Mouse (Mus musculus) forebrain, embryonic 15.5 days (tissue): Measurements from ENCODE around the gene Ptprm. TPM values are rescaled to one million over a fixed set of nuclear protein-coding genes. Genes with fewer than 3 reads are reported as not detected.

ENCODE experiments used
- ATAC-seq: fragments of 200-750 bp; cut with Nextera tagmentation; replicated peaks from 2 replicates; pipeline ENCODE4 v1.8.0; 2017; ENCODE audit warnings: mild to moderate bottlenecking, moderate TSS enrichment, moderate library complexity
- H3K27ac ChIP-seq: fragments of 300-500 bp; sonication (generic); replicated peaks from 2 replicates; pipeline ENCODE4 v1.5.1; 2015; ENCODE audit warnings: mild to moderate bottlenecking, inconsistent platforms
- H3K27me3 ChIP-seq: fragments of 300-500 bp; sonication (generic); 2 replicates; pipeline ENCODE4 v1.6.1; 2015; ENCODE audit warnings: inconsistent platforms
- H3K36me3 ChIP-seq: fragments of 300-500 bp; sonication (generic); 2 replicates; pipeline ENCODE4 v1.6.1; 2015; ENCODE audit warnings: mild to moderate bottlenecking, inconsistent platforms
- H3K4me1 ChIP-seq: fragments of 300-500 bp; sonication (generic); 2 replicates; pipeline ENCODE4 v1.6.1; 2015; ENCODE audit warnings: inconsistent platforms
- H3K4me2 ChIP-seq: fragments of 300-500 bp; sonication (generic); replicated peaks from 2 replicates; pipeline ENCODE4 v1.6.1; 2015; ENCODE audit warnings: mild to moderate bottlenecking, inconsistent platforms
- H3K4me3 ChIP-seq: fragments of 300-500 bp; sonication (generic); 2 replicates; pipeline ENCODE4 v1.5.1; 2015; ENCODE audit warnings: mild to moderate bottlenecking, inconsistent platforms
- H3K9ac ChIP-seq: fragments of 300-500 bp; sonication (generic); replicated peaks from 2 replicates; pipeline ENCODE4 v1.6.1; 2015; ENCODE audit warnings: mild to moderate bottlenecking, inconsistent platforms
- H3K9me3 ChIP-seq: fragments of 300-500 bp; sonication (generic); 2 replicates; pipeline ENCODE4 v1.6.1; 2016; ENCODE audit warnings: inconsistent platforms
- WGBS: fragments of 180-500 bp; shearing (Covaris S2); methylation state at CpG from one replicate; pipeline ENCODE4 v1.1.7; 2015; ENCODE audit warnings: mixed read lengths; 5-methylcytosine and 5-hydroxymethylcytosine counted together
- polyA plus RNA-seq: library from polyadenylated mRNA; unstranded; fragments of >200 nt; fragmentation: Nextera tagmentation; extraction: Ambion mirVana; gene quantifications from 2 replicates; pipeline ENCODE4 v1.2.1, GENCODE M21; 2015

Ptprm gene
- polyA plus RNA-seq, 1 experiment from 2014 or later = 10.7 TPM

- WGBS = 79% methylated on average over 2 of the region's 2 CpGs
- no peak for ATAC-seq
- Histone ChIP-seq H3K27me3 (no peaks in the 10 kb centered on the region), H3K9me3 (no peaks in the 10 kb centered on the region), H3K36me3 (no peaks in the 10 kb centered on the region), H3K9ac (no peak overlapping the region), H3K4me2 (no peak overlapping the region), H3K4me1 (no peaks in the 10 kb centered on the region), H3K4me3 (no peak overlapping the region), H3K27ac (no peak overlapping the region)
Observed at GRCm38 (mm10) chr17:66990761-66991160, 363.5 kb downstream of the Ptprm start.

GRCm38 (mm10) chr17:66988014-66988413, 366.2 kb downstream of the Ptprm start:
- H3K4me2 ChIP-seq = no peak overlapping the region
- H3K36me3 ChIP-seq = no peaks in the 10 kb centered on the region
- ATAC-seq = no peak
- no peaks in the 10 kb centered on the region for H3K4me1 ChIP-seq
- no peak overlapping the region for H3K27ac ChIP-seq
- H3K27me3 ChIP-seq = no peaks in the 10 kb centered on the region
- no peak overlapping the region for H3K9ac ChIP-seq
- no peak overlapping the region for H3K4me3 ChIP-seq
- WGBS = 92% methylated on average over 1 of the region's 1 CpGs
- H3K9me3 ChIP-seq = no peaks in the 10 kb centered on the region

- Histone ChIP-seq H3K4me1 (no peaks in the 10 kb centered on the region; the same call in 1 of the 2 replicates), H3K27me3 (no peaks in the 10 kb centered on the region), H3K4me2 (no peak overlapping the region), H3K27ac (no peak overlapping the region), H3K4me3 (no peak overlapping the region), H3K36me3 (no peaks in the 10 kb centered on the region), H3K9me3 (no peaks in the 10 kb centered on the region), H3K9ac (no peak overlapping the region)
- ATAC-seq = no peak
- WGBS = 66% methylated on average over 2 of the region's 2 CpGs
Observed at GRCm38 (mm10) chr17:66981649-66982048, 372.6 kb downstream of the Ptprm start.

- Histone ChIP-seq H3K27ac (no peak overlapping the region), H3K4me2 (no peak overlapping the region), H3K9ac (no peak overlapping the region), H3K9me3 (no peaks in the 10 kb centered on the region), H3K4me3 (no peak overlapping the region), H3K4me1 (no peaks in the 10 kb centered on the region; the same call in 1 of the 2 replicates), H3K27me3 (no peaks in the 10 kb centered on the region), H3K36me3 (no peaks in the 10 kb centered on the region)
- WGBS = 77% methylated on average over 5 of the region's 5 CpGs
- no peak for ATAC-seq
Observed at GRCm38 (mm10) chr17:66979971-66980370, 374.3 kb downstream of the Ptprm start.

GRCm38 (mm10) chr17:66976490-66976889, 377.8 kb downstream of the Ptprm start:
- Histone ChIP-seq H3K36me3 (no peaks in the 10 kb centered on the region), H3K27ac (peak overlapping the region; percentile 46; the same call in 1 of the 2 replicates), H3K9ac (no peak overlapping the region), H3K9me3 (no peaks in the 10 kb centered on the region), H3K4me3 (no peak overlapping the region), H3K27me3 (no peaks in the 10 kb centered on the region), H3K4me1 (no peaks in the 10 kb centered on the region; the same call in 1 of the 2 replicates), H3K4me2 (no peak overlapping the region)
- peak; percentile 61; the same call in 1 of the 2 replicates for ATAC-seq
- WGBS = 72% methylated on average over 5 of the region's 5 CpGs

- 77% methylated on average over 3 of the region's 3 CpGs for WGBS
- H3K9me3 ChIP-seq = no peaks in the 10 kb centered on the region
- no peak overlapping the region for H3K4me3 ChIP-seq
- no peak overlapping the region for H3K4me2 ChIP-seq
- H3K4me1 ChIP-seq = no peaks in the 10 kb centered on the region; the same call in 1 of the 2 replicates
- H3K27ac ChIP-seq = no peak overlapping the region
- no peak overlapping the region for H3K9ac ChIP-seq
- H3K27me3 ChIP-seq = no peaks in the 10 kb centered on the region
- no peaks in the 10 kb centered on the region for H3K36me3 ChIP-seq
- ATAC-seq = no peak
Observed at GRCm38 (mm10) chr17:66972976-66973375, 381.3 kb downstream of the Ptprm start.

DNA sequence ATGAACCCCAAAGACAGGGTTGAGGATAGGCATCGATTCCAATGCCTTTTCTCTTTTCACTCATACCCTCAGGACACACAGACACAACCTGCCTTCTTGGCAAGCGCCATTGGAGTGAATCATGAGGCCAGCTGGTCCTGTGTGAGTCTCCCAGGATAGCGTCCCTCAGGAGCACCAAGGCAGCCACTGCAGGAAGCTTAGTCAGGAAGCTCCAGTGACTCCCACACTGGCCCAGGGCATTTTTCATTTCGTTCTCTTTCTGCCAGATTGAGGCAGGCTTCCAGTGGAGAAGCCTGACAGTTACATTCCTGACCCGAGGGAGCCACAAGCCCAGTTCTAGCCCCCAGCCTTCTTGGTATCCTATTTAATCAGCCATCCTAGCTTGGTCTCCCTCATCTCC, 393.3 kb downstream of the Ptprm start:
- WGBS = 65% methylated on average over 5 of the region's 5 CpGs
- no peaks in the 10 kb centered on the region for H3K27me3 ChIP-seq
- no peak for ATAC-seq
- H3K9me3 ChIP-seq = no peaks in the 10 kb centered on the region
- no peak overlapping the region for H3K4me2 ChIP-seq
- no peak overlapping the region for H3K27ac ChIP-seq
- no peaks in the 10 kb centered on the region for H3K36me3 ChIP-seq
- H3K4me1 ChIP-seq = no peaks in the 10 kb centered on the region
- H3K9ac ChIP-seq = no peak overlapping the region
- no peak overlapping the region for H3K4me3 ChIP-seq

DNA sequence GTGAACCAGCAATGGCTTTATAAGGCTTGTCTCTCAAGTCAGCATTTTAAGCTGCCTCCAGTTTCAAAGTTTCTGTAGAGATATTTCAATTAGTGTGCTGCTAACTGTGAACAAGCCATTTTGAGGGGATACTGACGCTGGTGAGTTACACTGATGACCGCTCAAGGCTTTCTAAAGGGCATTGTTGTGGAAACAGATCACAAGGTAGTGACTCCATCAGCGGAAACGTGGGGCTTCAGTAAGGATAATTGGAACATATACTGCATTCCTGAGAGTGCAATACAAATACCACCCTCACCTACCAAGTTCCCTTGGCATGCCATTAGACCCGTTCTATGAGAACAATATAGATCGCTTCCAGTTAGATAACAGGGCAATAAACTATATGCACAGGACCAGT, 393.7 kb downstream of the Ptprm start:
- no peak for ATAC-seq
- Histone ChIP-seq H3K27me3 (no peaks in the 10 kb centered on the region), H3K4me3 (no peak overlapping the region), H3K9ac (no peak overlapping the region), H3K4me2 (no peak overlapping the region), H3K4me1 (no peaks in the 10 kb centered on the region), H3K36me3 (no peaks in the 10 kb centered on the region), H3K27ac (no peak overlapping the region), H3K9me3 (no peaks in the 10 kb centered on the region)
- 76% methylated on average over 6 of the region's 6 CpGs for WGBS

DNA sequence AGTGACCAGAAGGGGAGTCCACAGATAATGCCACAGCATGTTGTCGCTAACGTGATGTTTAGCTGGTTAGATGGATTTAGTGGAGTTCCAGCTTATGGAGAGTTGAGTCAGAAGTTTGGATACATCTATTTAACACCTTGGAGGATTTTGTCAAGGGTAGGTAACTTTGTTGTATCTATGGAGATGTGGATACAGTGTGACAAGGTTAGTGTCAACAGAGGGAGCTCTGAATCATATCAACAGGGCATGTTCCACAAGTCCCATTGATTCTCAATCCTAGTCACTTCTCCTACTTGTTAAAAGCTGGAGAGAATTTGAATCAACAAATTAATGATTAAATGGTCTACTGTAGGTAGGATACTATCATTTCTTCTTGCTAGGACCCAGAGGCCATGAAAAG, 394.4 kb downstream of the Ptprm start:
- H3K9ac ChIP-seq = no peak overlapping the region
- no peak for ATAC-seq
- no peaks in the 10 kb centered on the region for H3K27me3 ChIP-seq
- no peak overlapping the region for H3K4me2 ChIP-seq
- 90% methylated on average over 2 of the region's 2 CpGs for WGBS
- H3K9me3 ChIP-seq = no peaks in the 10 kb centered on the region
- no peaks in the 10 kb centered on the region for H3K36me3 ChIP-seq
- H3K4me1 ChIP-seq = no peaks in the 10 kb centered on the region
- H3K27ac ChIP-seq = no peak overlapping the region
- H3K4me3 ChIP-seq = no peak overlapping the region

GRCm38 (mm10) chr17:66958766-66959165, 395.5 kb downstream of the Ptprm start:
- WGBS = 78% methylated on average over 2 of the region's 2 CpGs
- no peak overlapping the region for H3K9ac ChIP-seq
- no peak for ATAC-seq

DNA sequence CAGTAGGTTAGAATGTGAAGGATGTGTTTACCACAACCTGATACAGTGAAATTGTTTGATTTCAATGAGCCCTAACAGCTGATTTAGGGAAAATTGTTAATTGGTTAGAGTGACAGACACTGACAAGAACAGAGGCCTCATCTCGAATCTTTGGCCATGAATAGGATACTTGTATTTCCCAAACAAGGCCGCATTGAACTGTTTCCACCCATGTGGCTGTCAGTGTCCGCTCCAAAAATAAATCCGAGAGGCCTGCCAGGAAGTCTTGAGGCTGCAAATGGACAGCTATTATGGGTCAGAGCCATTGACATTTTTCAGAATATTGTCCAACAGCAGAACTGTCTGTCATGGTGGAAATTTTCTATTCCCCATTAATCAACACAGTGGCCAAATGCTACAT, 409.8 kb downstream of the Ptprm start:
- no peak overlapping the region for H3K4me2 ChIP-seq
- no peak for ATAC-seq
- WGBS = 68% methylated on average over 4 of the region's 4 CpGs
- H3K27ac ChIP-seq = no peak overlapping the region
- no peaks in the 10 kb centered on the region for H3K36me3 ChIP-seq
- H3K27me3 ChIP-seq = no peaks in the 10 kb centered on the region
- no peak overlapping the region for H3K4me3 ChIP-seq
- no peaks in the 10 kb centered on the region for H3K9me3 ChIP-seq
- H3K4me1 ChIP-seq = no peaks in the 10 kb centered on the region
- H3K9ac ChIP-seq = no peak overlapping the region

More at GRCm38 (mm10) chr17:66958766-66959165, 395.5 kb downstream of the Ptprm start:
- Histone ChIP-seq H3K27me3 (no peaks in the 10 kb centered on the region), H3K27ac (no peak overlapping the region), H3K4me2 (no peak overlapping the region), H3K9me3 (no peaks in the 10 kb centered on the region), H3K4me3 (no peak overlapping the region), H3K36me3 (no peaks in the 10 kb centered on the region), H3K4me1 (no peaks in the 10 kb centered on the region)

- H3K9ac ChIP-seq = no peak overlapping the region
- H3K36me3 ChIP-seq = no peaks in the 10 kb centered on the region
- no peaks in the 10 kb centered on the region for H3K27me3 ChIP-seq
- H3K4me2 ChIP-seq = no peak overlapping the region
- no peak for ATAC-seq
- no peak overlapping the region for H3K4me3 ChIP-seq
- WGBS = 93% methylated on average over 9 of the region's 9 CpGs
- H3K27ac ChIP-seq = no peak overlapping the region
- H3K9me3 ChIP-seq = no peaks in the 10 kb centered on the region
- no peaks in the 10 kb centered on the region for H3K4me1 ChIP-seq
Observed at GRCm38 (mm10) chr17:66943539-66943938, 410.7 kb downstream of the Ptprm start.

- no peak overlapping the region for H3K4me3 ChIP-seq
- peaks cover 9% of the 10 kb centered on the region; the same call in 1 of the 2 replicates for H3K9me3 ChIP-seq
- no peak overlapping the region for H3K27ac ChIP-seq
- 89% methylated on average over 5 of the region's 5 CpGs for WGBS
- no peaks in the 10 kb centered on the region for H3K27me3 ChIP-seq
- no peak overlapping the region for H3K4me2 ChIP-seq
- no peak overlapping the region for H3K9ac ChIP-seq
- no peaks in the 10 kb centered on the region for H3K36me3 ChIP-seq
- no peaks in the 10 kb centered on the region for H3K4me1 ChIP-seq
- no peak for ATAC-seq
Observed at GRCm38 (mm10) chr17:66925611-66926010, 428.6 kb downstream of the Ptprm start.
